Mouse (Mus musculus) monocyte, adult 59 days (primary cell): ENCODE measurements around the gene Cd300lb. TPM values are rescaled to one million over a fixed set of nuclear protein-coding genes. Genes with fewer than 3 reads are reported as not detected.

Experiments used
- total RNA-seq, 2 experiments: library from RNA; stranded (reverse); gene quantifications; one replicate each; pipeline ENCODE4 v1.2.4; 2023

Gene Cd300lb
- 100 to 1,000 TPM in 1 of 2 experiments, 10 to 100 TPM in 1; 96.4 to 113 TPM for total RNA-seq

GRCm38 (mm10) chr11:114934144-114934543 lies at the start of gene Cd300lb:
Gene Cd300lb (minus strand): TSS chr11:114934386.

GRCm38 (mm10) chr11:114968752-114969207 lies 34.6 kb upstream of the Cd300lb start, which contains the start of gene Cd300c:
Gene Cd300c (minus strand): TSS chr11:114969157.

GRCm38 (mm10) chr11:114889991-114890518 lies 44.1 kb downstream of the Cd300lb start, which contains the start of gene Cd300a:
Gene Cd300a (plus strand): TSS chr11:114890041.

Other genes with a start within 250 kb of the Cd300lb start
- gene Dnaic2, start 207.0 kb downstream of the Cd300lb start, total RNA-seq, result not detected
- 1 to 10 TPM; 4.4 to 5.6 TPM for gene Kif19a, start 169.0 kb downstream of the Cd300lb start, total RNA-seq
- gene Btbd17, start 138.4 kb downstream of the Cd300lb start, total RNA-seq, result not detected
- not detected for gene Gpr142, start 135.5 kb downstream of the Cd300lb start, total RNA-seq
- 10 to 100 TPM; 22.6 to 32.7 TPM for gene Gprc5c, start 83.2 kb downstream of the Cd300lb start, total RNA-seq
- 100 to 1,000 TPM; 240 to 258 TPM for gene Cd300a, start 44.3 kb downstream of the Cd300lb start, total RNA-seq
- gene Cd300c, start 34.8 kb upstream of the Cd300lb start, total RNA-seq, result 1 to 10 TPM; 2.6 to 3.0 TPM
- gene Cd300ld, start 55.5 kb upstream of the Cd300lb start, total RNA-seq, result 10 to 100 TPM; 70.1 to 76.9 TPM
- 100 to 1,000 TPM; 272 to 297 TPM for gene Cd300c2, start 67.5 kb upstream of the Cd300lb start, total RNA-seq
- under 1 TPM in 1 of 2 experiments, not detected in 1; 0.91 TPM for gene Cd300ld2, start 81.8 kb upstream of the Cd300lb start, total RNA-seq
- gene Cd300ld4, start 92.6 kb upstream of the Cd300lb start, total RNA-seq, result 1 to 10 TPM; 1.1 to 1.7 TPM
- gene Cd300ld5, start 103.4 kb upstream of the Cd300lb start, total RNA-seq, result 100 to 1,000 TPM; 259 to 275 TPM
- 100 to 1,000 TPM; 153 to 264 TPM for gene Cd300ld3, start 114.0 kb upstream of the Cd300lb start, total RNA-seq
- 100 to 1,000 TPM; 126 to 137 TPM for gene Cd300e, start 127.8 kb upstream of the Cd300lb start, total RNA-seq
- 1 to 10 TPM; 1.5 to 1.6 TPM for gene Rab37, start 157.0 kb upstream of the Cd300lb start, total RNA-seq
- 10 to 100 TPM; 28.8 to 29.9 TPM for gene Cd300lf, start 199.6 kb upstream of the Cd300lb start, total RNA-seq
- gene Slc9a3r1, start 229.0 kb upstream of the Cd300lb start, total RNA-seq, result 10 to 100 TPM; 82.4 to 86.6 TPM